Mouse (Mus musculus) adrenal gland, adult 2 months (tissue): ENCODE results near the gene Rbms2. TPM values are rescaled to one million over a fixed set of nuclear protein-coding genes. Genes with fewer than 3 reads are reported as not detected.

Experiments used
- DNase-seq: peaks from one replicate; pipeline ENCODE4 v3.0.0; 2021
- polyA plus RNA-seq: library from polyadenylated mRNA; depleted of rRNA; stranded (reverse); fragments of >200 nt; gene quantifications from 2 replicates; pipeline ENCODE4 v1.2.3, GENCODE M21; 2012
- total RNA-seq, 2 experiments: library from RNA; stranded (reverse); gene quantifications; 2 replicates each; pipeline ENCODE4 v1.2.3; 2021

The Rbms2 gene
- total and polyA plus RNA-seq, 3 experiments: 99.3 to 130 (median 124) TPM

GRCm38 (mm10) chr10:128140236-128140952 is 39.7 kb downstream of the Rbms2 start:
- DNase-seq: peak; percentile 44

- no peak for DNase-seq
Observed at GRCm38 (mm10) chr10:128135374-128135773, 44.7 kb downstream of the Rbms2 start.

DNA sequence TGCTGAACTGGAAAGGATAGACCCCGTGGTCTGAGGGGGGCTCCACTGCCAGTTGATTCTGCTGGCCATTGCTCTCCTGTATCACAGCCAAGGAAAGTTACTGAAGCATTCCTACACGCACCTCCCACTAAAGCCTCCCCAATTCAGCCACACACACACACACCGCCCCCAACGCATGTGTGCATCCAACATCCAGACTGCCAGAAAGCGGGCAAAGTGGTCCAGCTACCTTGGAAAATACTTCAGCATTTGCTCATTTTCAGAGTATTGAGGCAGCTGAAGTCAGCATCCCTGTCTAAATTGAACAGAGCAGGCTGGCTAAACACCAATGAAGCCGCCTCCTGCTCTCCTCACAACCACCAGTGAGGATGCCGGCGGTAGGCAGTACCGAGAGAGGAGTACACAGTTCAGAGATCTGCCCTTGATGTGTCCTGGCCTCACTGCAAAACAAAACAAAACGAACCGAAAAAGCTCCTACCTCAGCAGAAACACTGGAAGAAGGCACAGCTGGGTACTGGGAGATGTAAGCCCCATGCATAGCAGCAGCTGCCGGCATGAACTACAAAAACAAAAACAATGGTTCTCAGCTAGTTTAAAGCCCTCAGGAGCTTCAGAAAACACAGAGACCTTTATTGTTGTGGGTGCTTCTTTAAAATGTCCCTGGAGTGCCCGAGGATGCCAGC is 46.3 kb downstream of the Rbms2 start:
- no peak for DNase-seq

GRCm38 (mm10) chr10:128131812-128132211 is 48.3 kb downstream of the Rbms2 start:
- no peak for DNase-seq

DNA sequence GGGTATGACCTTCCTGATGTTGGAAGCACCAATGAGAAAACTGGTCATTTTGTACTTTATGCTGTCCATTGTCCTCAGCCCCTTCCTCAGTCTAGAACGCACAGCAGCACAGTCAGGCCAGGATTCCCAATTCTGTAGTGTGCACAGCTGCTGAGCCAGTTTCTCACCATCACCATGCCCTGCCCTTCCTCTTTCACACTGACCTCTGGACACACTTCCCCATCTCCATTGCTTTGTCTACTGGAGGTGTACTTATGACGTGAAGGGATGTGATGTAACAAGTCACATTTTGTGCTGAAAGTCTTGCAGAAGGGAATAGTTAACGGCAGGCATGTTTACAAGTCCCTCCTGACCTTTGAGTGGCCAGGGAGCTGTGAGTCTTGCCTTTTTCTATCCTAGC is 48.8 kb downstream of the Rbms2 start:
- no peak for DNase-seq

DNA sequence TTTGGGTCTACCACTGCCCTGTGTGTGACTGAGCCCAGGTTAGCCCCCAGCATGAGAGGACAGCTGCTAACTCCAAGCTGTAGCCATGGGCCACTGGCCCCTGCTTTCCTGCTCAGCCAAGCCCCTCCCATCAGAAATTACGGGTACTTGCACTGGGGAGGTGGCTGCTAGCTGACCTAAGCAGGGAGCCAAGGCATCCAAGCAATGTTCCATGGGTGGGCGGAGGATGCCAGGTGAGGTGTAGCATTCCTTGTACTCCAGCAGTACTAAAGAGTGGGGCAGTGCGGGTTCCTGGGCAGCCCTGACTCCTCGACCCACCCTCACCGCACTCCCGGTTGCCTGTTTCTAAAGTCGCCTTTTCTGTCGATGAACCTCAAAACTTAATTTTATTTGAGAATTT is 52.0 kb downstream of the Rbms2 start:
- DNase-seq: no peak

GRCm38 (mm10) chr10:128127497-128127896 is 52.6 kb downstream of the Rbms2 start:
- no peak for DNase-seq

- DNase-seq: no peak
Observed at GRCm38 (mm10) chr10:128125951-128126350, 54.1 kb downstream of the Rbms2 start.

GRCm38 (mm10) chr10:128124831-128125230 is 55.3 kb downstream of the Rbms2 start:
- no peak for DNase-seq

- no peak for DNase-seq
Observed at GRCm38 (mm10) chr10:128123833-128124232, 56.3 kb downstream of the Rbms2 start.

- DNase-seq: no peak
Observed at GRCm38 (mm10) chr10:128111227-128111626, 68.9 kb downstream of the Rbms2 start.

GRCm38 (mm10) chr10:128110103-128110761 is 69.9 kb downstream of the Rbms2 start:
- DNase-seq: no peak

DNA sequence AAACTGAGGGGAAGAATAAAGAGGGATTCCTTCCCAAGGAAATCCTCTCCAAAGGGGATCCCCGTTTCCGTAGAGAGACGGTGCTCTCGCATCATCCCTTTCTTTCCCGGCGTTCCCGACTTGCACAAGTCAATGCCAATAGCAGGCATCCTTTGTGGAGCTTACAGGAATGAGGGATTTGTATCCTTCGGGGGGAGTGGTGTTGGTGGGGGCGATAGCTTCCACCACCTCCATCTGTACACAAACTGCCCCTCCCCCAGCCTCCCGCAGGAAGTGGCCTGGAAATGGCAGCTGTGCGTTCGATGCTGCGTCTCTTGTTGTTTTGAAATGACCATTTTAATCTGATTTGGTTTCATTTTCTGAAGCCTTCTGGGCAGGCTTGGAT is 82.5 kb downstream of the Rbms2 start:
- peak; percentile 73 for DNase-seq

- DNase-seq: peak; percentile 92
Observed at GRCm38 (mm10) chr10:128096693-128097586, 83.2 kb downstream of the Rbms2 start.

DNA sequence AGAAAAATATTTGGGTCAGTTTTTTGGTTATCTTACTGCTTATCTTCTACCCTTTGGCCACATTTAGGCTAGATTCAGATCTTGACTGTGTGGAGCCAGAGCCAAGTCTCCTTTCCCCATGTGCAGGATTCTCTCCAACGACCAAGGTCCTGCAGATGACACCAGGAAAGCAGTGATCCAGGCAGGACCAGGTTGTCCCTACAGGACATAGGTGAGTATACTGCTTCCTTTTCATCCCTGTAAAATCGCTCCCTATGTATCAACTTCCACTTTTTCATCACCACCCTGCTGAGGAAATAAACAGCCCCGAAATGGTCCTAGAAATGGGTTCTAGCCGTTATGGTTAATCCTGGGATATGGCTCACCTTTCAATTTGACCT is 83.8 kb downstream of the Rbms2 start:
- DNase-seq: no peak

- DNase-seq: no peak
Observed at GRCm38 (mm10) chr10:128095003-128095636, 85.0 kb downstream of the Rbms2 start.

DNA sequence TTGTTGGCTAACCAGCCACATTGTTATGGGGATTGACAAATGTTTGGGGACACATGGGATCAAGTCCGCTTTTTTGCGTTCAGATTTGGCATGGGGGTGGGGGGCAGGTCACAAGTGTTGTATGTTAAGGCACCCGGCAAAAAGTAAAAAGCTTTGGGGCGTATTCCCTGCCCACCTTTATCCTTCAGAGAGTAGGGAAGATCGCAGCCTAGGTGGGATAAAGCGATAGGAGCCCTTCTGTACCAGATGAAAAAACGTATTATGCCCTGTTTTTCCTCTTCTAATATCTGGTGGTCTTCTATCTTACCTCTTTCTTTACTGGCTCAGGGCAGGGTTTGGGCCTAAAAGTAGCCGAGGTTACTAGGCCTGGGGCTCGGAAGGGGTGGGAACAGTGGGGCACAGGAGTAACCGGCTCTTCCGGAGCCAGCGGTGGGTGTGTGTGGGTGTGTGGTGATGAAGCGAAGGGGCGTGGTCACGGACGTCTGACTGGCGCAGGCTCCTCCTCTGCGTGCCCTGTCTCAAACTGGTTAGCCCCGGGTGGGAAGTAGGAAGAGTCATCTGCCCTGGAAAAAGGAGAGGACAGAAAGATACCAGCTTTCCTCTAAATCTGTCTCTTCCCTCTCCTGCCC is 85.6 kb downstream of the Rbms2 start:
- DNase-seq: peak; percentile 94

DNA sequence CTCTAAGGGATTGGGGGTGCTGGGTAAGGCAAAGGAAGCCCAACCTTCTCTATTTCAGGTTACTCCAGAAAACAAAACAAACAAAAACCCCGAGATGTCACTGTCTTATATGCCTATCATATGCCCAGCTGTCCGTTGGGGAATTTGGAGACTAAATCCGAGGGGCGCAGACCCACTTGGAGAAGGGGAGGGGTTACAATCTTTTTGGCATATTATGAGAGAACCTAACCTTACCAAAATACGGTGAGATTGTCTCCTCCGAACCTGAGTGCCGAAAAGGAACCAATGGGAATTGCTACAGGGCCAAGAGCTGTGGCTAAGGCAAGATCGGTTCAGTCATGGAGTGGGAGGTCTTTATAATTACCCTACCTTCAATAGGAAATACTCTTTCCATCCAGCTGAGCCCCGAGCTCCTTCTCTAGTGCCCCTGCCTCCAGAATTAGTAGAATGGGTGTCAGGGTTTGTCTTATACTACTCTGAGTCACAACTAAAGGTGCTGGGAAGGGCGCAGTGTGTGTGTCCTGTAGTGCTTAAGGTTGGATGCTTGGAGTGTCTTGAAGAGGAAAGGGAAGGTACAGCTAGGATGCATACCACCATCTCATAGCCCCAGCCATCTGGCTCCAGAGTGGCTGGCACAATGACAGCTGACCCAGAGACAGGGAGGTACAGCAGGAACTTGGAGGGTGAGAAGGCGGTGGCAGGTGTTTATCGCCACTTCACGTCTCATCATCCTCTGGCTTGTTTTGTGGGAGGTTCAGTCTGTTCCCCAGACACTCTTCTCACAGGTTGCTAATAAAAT is 86.4 kb downstream of the Rbms2 start:
- DNase-seq: peak; percentile 27

GRCm38 (mm10) chr10:128092506-128093495 is 87.3 kb downstream of the Rbms2 start:
- DNase-seq: peak; percentile 92
